Mouse (Mus musculus) CH12.LX (cell line): ENCODE data around the gene Hspa1l. TPM values are rescaled to one million over a fixed set of nuclear protein-coding genes. Genes with fewer than 3 reads are reported as not detected.

ENCODE experiments used
- DNase-seq: peaks from one replicate; pipeline ENCODE4 v3.0.0-alpha.2; 2013; ENCODE audit errors: extremely low read depth
- H3K27ac ChIP-seq: 2 replicates; pipeline ENCODE4 v1.5.1; 2012; ENCODE audit warnings: low read depth, mild to moderate bottlenecking, control low read depth, moderate library complexity; ENCODE audit not compliant: insufficient read depth
- H3K27me3 ChIP-seq: replicated peaks from 2 replicates; pipeline ENCODE3; 2012; ENCODE audit warnings: inconsistent platforms
- H3K36me3 ChIP-seq, 2 experiments: replicated peaks in 1 of 2; 2 replicates each; pipeline versions ENCODE3 to v1.6.1; 2012; ENCODE audit warnings: inconsistent platforms in 1 of 2, low read length in 1 of 2, mild to moderate bottlenecking in 1 of 2, mixed read lengths in 1 of 2, moderate library complexity in 1 of 2; ENCODE audit not compliant: control insufficient read depth in 1 of 2, insufficient read depth in 1 of 2
- H3K4me1 ChIP-seq, 2 experiments: 2 replicates each; pipeline ENCODE4 v1.6.1; 2012; ENCODE audit warnings: inconsistent platforms in 1 of 2, moderate library complexity in 1 of 2; ENCODE audit not compliant: insufficient read depth in 2 of 2, control insufficient read depth in 1 of 2
- H3K4me2 ChIP-seq: 2 replicates; pipeline ENCODE4 v1.6.1; 2012; ENCODE audit warnings: low read depth, mild to moderate bottlenecking, control low read depth; ENCODE audit not compliant: poor library complexity, insufficient read depth, severe bottlenecking
- H3K4me3 ChIP-seq, 3 experiments: fragments of 150-350 bp in 1 of 3; sonication (generic) in 1 of 3; replicated peaks in 1 of 3; 2 replicates each; pipeline versions ENCODE3 to v1.5.1; 2011 to 2012; ENCODE audit warnings: low read depth in 2 of 3, low read length in 2 of 3, mild to moderate bottlenecking in 2 of 3, moderate library complexity in 2 of 3, control low read depth in 1 of 3, improper control_type of control experiment in 1 of 3, inconsistent platforms in 1 of 3, mixed read lengths in 1 of 3; ENCODE audit not compliant: poor library complexity in 1 of 3
- H3K79me2 ChIP-seq: replicated peaks from 2 replicates; pipeline ENCODE4 v1.6.1; 2012; ENCODE audit warnings: mild to moderate bottlenecking, moderate library complexity; ENCODE audit not compliant: control insufficient read depth, poor library complexity, insufficient read depth, severe bottlenecking; ENCODE audit errors: extremely low read depth
- H3K9ac ChIP-seq: 2 replicates; pipeline ENCODE4 v1.6.1; 2012; ENCODE audit warnings: low read depth, mild to moderate bottlenecking, control low read depth, moderate library complexity; ENCODE audit not compliant: insufficient read depth
- H3K9me3 ChIP-seq: replicated peaks from 2 replicates; pipeline ENCODE3; 2012; ENCODE audit warnings: low read length, inconsistent platforms, mixed read lengths
- BHLHE40 ChIP-seq: IDR thresholded peaks from 2 replicates; pipeline ENCODE4 v1.6.1; 2011; ENCODE audit warnings: mild to moderate bottlenecking, low read depth, low read length, improper control_type of control experiment
- CHD1 ChIP-seq: IDR thresholded peaks from 2 replicates; pipeline ENCODE4 v1.6.1; 2012; ENCODE audit warnings: low read depth, low read length, improper control_type of control experiment, inconsistent platforms
- CTCF ChIP-seq, 2 experiments: IDR thresholded peaks in 1 of 2; conservative IDR thresholded peaks in 1 of 2; 2 replicates each; pipeline ENCODE4 v1.5.1; 2011 to 2012; ENCODE audit warnings: low read depth in 2 of 2, low read length in 2 of 2, improper control_type of control experiment in 1 of 2, inconsistent platforms in 1 of 2, mild to moderate bottlenecking in 1 of 2, moderate library complexity in 1 of 2
- E2F4 ChIP-seq: IDR thresholded peaks from 2 replicates; pipeline ENCODE4 v1.6.1; 2011; ENCODE audit warnings: low read depth, low read length, improper control_type of control experiment; ENCODE audit not compliant: insufficient replicate concordance
- ETS1 ChIP-seq: conservative IDR thresholded peaks from 2 replicates; pipeline ENCODE4 v1.6.1; 2012; ENCODE audit warnings: low read depth, mild to moderate bottlenecking, inconsistent platforms, low read length, improper control_type of control experiment, moderate library complexity
- IRF4 ChIP-seq: IDR thresholded peaks from 2 replicates; pipeline ENCODE4 v1.6.1; 2014; ENCODE audit warnings: low read depth, mild to moderate bottlenecking, inconsistent platforms, low read length, improper control_type of control experiment
- JUN ChIP-seq: IDR thresholded peaks from 2 replicates; pipeline ENCODE4 v1.6.1; 2011; ENCODE audit warnings: low read depth, mild to moderate bottlenecking, low read length, improper control_type of control experiment, moderate library complexity; ENCODE audit not compliant: insufficient read depth
- JUND ChIP-seq: conservative IDR thresholded peaks from 2 replicates; pipeline ENCODE4 v1.6.1; 2011; ENCODE audit warnings: low read depth, low read length, improper control_type of control experiment
- KAT2A ChIP-seq: IDR thresholded peaks from 2 replicates; pipeline ENCODE4 v1.6.1; 2012; ENCODE audit warnings: low read length, improper control_type of control experiment, inconsistent platforms; ENCODE audit not compliant: insufficient replicate concordance
- MAFK ChIP-seq: IDR thresholded peaks from 2 replicates; pipeline ENCODE4 v1.6.1; 2011; ENCODE audit warnings: low read length, improper control_type of control experiment; ENCODE audit not compliant: insufficient replicate concordance
- MAZ ChIP-seq: IDR thresholded peaks from 2 replicates; pipeline ENCODE4 v1.6.1; 2012; ENCODE audit warnings: low read depth, mild to moderate bottlenecking, inconsistent platforms, low read length, improper control_type of control experiment, moderate library complexity
- MYC ChIP-seq: IDR thresholded peaks from 2 replicates; pipeline ENCODE4 v1.6.1; 2011; ENCODE audit warnings: low read depth, mild to moderate bottlenecking, improper control_type of control experiment, low read length
- NELFE ChIP-seq: IDR thresholded peaks from 2 replicates; pipeline ENCODE4 v1.6.1; 2011; ENCODE audit warnings: low read depth, low read length, improper control_type of control experiment
- NRF1 ChIP-seq: IDR thresholded peaks from 2 replicates; pipeline ENCODE4 v1.6.1; 2014; ENCODE audit warnings: low read depth, mild to moderate bottlenecking, inconsistent platforms, low read length, improper control_type of control experiment, moderate library complexity
- PAX5 ChIP-seq: IDR thresholded peaks from 2 replicates; pipeline ENCODE4 v1.6.1; 2012; ENCODE audit warnings: low read length, inconsistent platforms, mixed read lengths
- POLR2A ChIP-seq: IDR thresholded peaks from 2 replicates; pipeline ENCODE4 v1.6.1; 2011; ENCODE audit warnings: low read depth, mild to moderate bottlenecking, improper control_type of control experiment, low read length
- POLR2AphosphoS2 ChIP-seq: IDR thresholded peaks from 2 replicates; pipeline ENCODE4 v1.6.1; 2011; ENCODE audit warnings: low read depth, low read length, improper control_type of control experiment
- RCOR1 ChIP-seq: conservative IDR thresholded peaks from 2 replicates; pipeline ENCODE4 v1.6.1; 2012; ENCODE audit warnings: low read depth, mild to moderate bottlenecking, inconsistent platforms, low read length, improper control_type of control experiment
- SIN3A ChIP-seq: IDR thresholded peaks from 2 replicates; pipeline ENCODE4 v1.6.1; 2012; ENCODE audit warnings: low read length, improper control_type of control experiment, inconsistent platforms
- SMC3 ChIP-seq: IDR thresholded peaks from 2 replicates; pipeline ENCODE4 v1.6.1; 2011; ENCODE audit warnings: low read depth, low read length, improper control_type of control experiment
- TBP ChIP-seq: conservative IDR thresholded peaks from 2 replicates; pipeline ENCODE4 v1.6.1; 2011; ENCODE audit warnings: low read depth, low read length, improper control_type of control experiment
- UBTF ChIP-seq: IDR thresholded peaks from 2 replicates; pipeline ENCODE4 v1.6.1; 2012; ENCODE audit warnings: low read depth, mild to moderate bottlenecking, inconsistent platforms, low read length, improper control_type of control experiment, moderate library complexity
- ZC3H11A ChIP-seq: IDR thresholded peaks from 2 replicates; pipeline ENCODE4 v1.6.1; 2012; ENCODE audit warnings: low read depth, mild to moderate bottlenecking, inconsistent platforms, low read length, improper control_type of control experiment
- dilution Hi-C: fragments of 300-500 bp; cut with MboI; formaldehyde crosslinking; loops from 2 replicates; pipeline ENCODE4 v1.14.3; 2020; ENCODE audit warnings: low sequenced_read_pairs; ENCODE audit not compliant: extremely low pct_unique_long_range_greater_than_20kb, extremely low pct_ligation_motif_present
- in situ Hi-C: fragments of 300-500 bp; cut with MboI; formaldehyde crosslinking; loops from 3 replicates; pipeline ENCODE4 v1.14.3; 2019; ENCODE audit warnings: low sequenced_read_pairs, low pct_ligation_motif_present, low pct_unique_long_range_greater_than_20kb, mixed read lengths
- polyA plus RNA-seq: library from polyadenylated mRNA; unstranded; fragments of >175 nt; gene quantifications from 2 replicates; pipeline ENCODE4 v1.2.1, GENCODE M21; 2012; ENCODE audit warnings: low read depth; ENCODE audit not compliant: insufficient read length
- total RNA-seq, 2 experiments: library from RNA; depleted of rRNA; stranded (reverse); fragments of 300-350 nt in 1 of 2; fragments of >200 nt in 1 of 2; gene quantifications; 2 replicates each; pipeline ENCODE4 v1.2.3; 2012 to 2014

The Hspa1l gene
- total and polyA plus RNA-seq, 3 experiments, result 0.30 to 1.4 TPM; not detected in 1

DNA sequence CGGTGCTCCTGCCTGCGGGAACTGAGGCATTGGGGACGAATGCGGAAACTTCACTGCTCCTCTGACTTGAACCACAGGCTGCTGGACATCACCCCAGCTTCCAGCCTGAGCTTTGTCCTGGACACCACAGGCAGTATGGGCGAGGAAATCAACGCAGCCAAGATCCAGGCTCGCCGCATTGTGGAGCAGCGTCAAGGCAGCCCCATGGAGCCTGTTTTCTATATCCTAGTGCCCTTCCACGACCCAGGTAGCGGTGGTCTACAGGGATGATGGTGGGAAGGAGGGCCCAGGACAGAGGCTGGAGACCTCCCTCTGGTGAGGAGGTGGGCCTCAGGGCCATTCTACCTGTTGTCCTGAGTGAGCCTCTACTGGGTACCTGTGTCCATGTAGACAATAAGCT, 47.4 kb downstream of the Hspa1l start:
- no peak overlapping the region for H3K4me3 ChIP-seq
- no peaks in the 10 kb centered on the region for H3K27me3 ChIP-seq
- in situ Hi-C loops, result loop anchor here (5.0 to 10.0 kb wide), 3 partner anchors 47 to 215 kb away; partner anchors contain the start of genes Atp6v1g2, Ly6g5b, Ly6g6c and Mpig6b
- no peak for DNase-seq
- dilution Hi-C loops, result no loop called here
- no peaks in the 10 kb centered on the region for H3K79me2 ChIP-seq
- peaks cover 4 to 29% of the 10 kb centered on the region in 2 experiments for H3K4me1 ChIP-seq
- no peak overlapping the region for H3K27ac ChIP-seq
- H3K9me3 ChIP-seq, result no peaks in the 10 kb centered on the region
- H3K9ac ChIP-seq, result no peak overlapping the region
- TF ChIP-seq E2F4 (no peak), KAT2A (no peak), MYC (no peak), PAX5 (no peak), JUND (no peak), ETS1 (no peak), POLR2A (no peak), CTCF (conservative IDR thresholded peaks at IDR 0.05 in 1 of 2, IDR thresholded peaks at IDR 0.05 in 1 of 2; ENCODE audit: low read depth in 2 of 2, low read length in 2 of 2) (no peak), CHD1 (no peak), SMC3 (no peak), NELFE (no peak), RCOR1 (no peak)
- peaks cover 17 to 73% of the 10 kb centered on the region in 2 experiments for H3K36me3 ChIP-seq
- no peak overlapping the region for H3K4me2 ChIP-seq

DNA sequence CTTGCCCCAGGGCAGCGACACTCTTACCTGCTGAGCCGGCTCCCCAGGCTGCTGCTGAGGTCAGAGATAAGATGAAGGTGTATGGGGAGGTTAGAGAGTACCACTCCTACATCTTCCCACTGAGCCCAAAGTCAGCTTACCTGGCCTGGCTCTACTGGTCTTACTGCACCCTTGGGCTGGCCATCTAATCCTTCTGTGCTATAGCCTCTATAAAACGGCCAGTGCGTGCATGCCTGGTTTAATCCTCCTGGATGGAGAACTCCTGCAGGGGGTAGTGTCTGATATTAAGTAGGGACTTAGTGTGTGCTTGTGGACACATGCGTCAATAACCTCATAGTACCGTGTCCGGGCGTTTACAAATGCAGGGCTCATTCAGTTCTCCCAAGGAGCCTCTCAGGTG, 48.0 kb downstream of the Hspa1l start:
- H3K79me2 ChIP-seq, result no peaks in the 10 kb centered on the region
- H3K4me1 ChIP-seq, result peaks cover 4 to 33% of the 10 kb centered on the region in 2 experiments
- no peak overlapping the region for H3K4me2 ChIP-seq
- TF ChIP-seq RCOR1 (no peak), CTCF (conservative IDR thresholded peaks at IDR 0.05 in 1 of 2, IDR thresholded peaks at IDR 0.05 in 1 of 2; ENCODE audit: low read depth in 2 of 2, low read length in 2 of 2) (no peak), TBP (no peak), CHD1 (no peak), ETS1 (no peak), SIN3A (no peak), MAFK (no peak), E2F4 (no peak), IRF4 (no peak), BHLHE40 (no peak), UBTF (no peak), POLR2A (no peak), JUN (no peak), KAT2A (no peak), MAZ (no peak), ZC3H11A (no peak), POLR2AphosphoS2 (no peak), NRF1 (no peak)
- TF ChIP-seq, all 38 proteins: peak for 0
- H3K27me3 ChIP-seq, result no peaks in the 10 kb centered on the region
- in situ Hi-C loops (loop anchor here (5.0 to 10.0 kb wide), 2 partner anchors 47 to 94 kb away; partner anchors contain the start of genes Ly6g5b, Ly6g6c and Mpig6b), dilution Hi-C loops (no loop called here)
- no peak overlapping the region for H3K27ac ChIP-seq
- DNase-seq, result no peak
- no peak overlapping the region for H3K4me3 ChIP-seq
- H3K9ac ChIP-seq, result no peak overlapping the region
- H3K9me3 ChIP-seq, result no peaks in the 10 kb centered on the region
- H3K36me3 ChIP-seq, result peaks cover 11 to 70% of the 10 kb centered on the region in 2 experiments
